12 mouse cellular contexts compared by ENCODE assay signal in genomic region chr2:19260399-19260798, GRCm38 (mm10).
"Had no signal": no experiment of that assay in that cellular context is flagged by ENCODE, and none has a peak within 500 bp of the region (broad histone marks: within the 10 kb centered on the region; RNA-seq: fewer than 3 reads in every experiment).

No protein-coding gene starts in this region.

- DNase-seq: retina, postnatal 1 day; right cerebral cortex, adult 18-20 months; right cerebral cortex, postnatal 14 days; right cerebral cortex, postnatal 25 days; right cerebral cortex, postnatal 4 days; spleen, adult 18-20 months; thymus, adult 18-20 months; thymus, adult 2 months; thymus, postnatal 14 days; thymus, postnatal 25 days; thymus, postnatal 36 days; thymus, postnatal 4 days had no signal
